Mouse (Mus musculus): ENCODE results near the gene Prkca. TPM values are rescaled to one million over a fixed set of nuclear protein-coding genes. Genes with fewer than 3 reads are reported as not detected.

The Prkca gene
- polyA plus RNA-seq, 1 experiment from 2014 or later: 4.5 TPM

GRCm38 (mm10) chr11:108171260-108171659 lies 172.5 kb downstream of the Prkca start:
- Histone ChIP-seq H3K27ac (ENCODE audit: low read depth, low read length) (no peak overlapping the region), H3K9me3 (ENCODE audit: control insufficient read depth, low read length) (no peaks in the 10 kb centered on the region), H3K4me1 (ENCODE audit: control insufficient read depth, insufficient read depth, low read length) (no peaks in the 10 kb centered on the region), H3K4me2 (no peak overlapping the region), H3K27me3 (ENCODE audit: control insufficient read depth, insufficient read depth, low read length) (no peaks in the 10 kb centered on the region), H3K9ac (ENCODE audit: low read length) (no peak overlapping the region), H3K36me3 (ENCODE audit: control insufficient read depth, insufficient read depth, low read length) (no peaks in the 10 kb centered on the region), H3K4me3 (ENCODE audit: low read depth, low read length) (no peak overlapping the region)
- DNase-seq (ENCODE audit: low spot score, missing footprints): no peak
- no peak for ATAC-seq (ENCODE audit: low FRiP score)
- 92% methylated on average over 6 of the region's 6 CpGs for WGBS

GRCm38 (mm10) chr11:108170107-108170506 lies 173.6 kb downstream of the Prkca start:
- no peaks in the 10 kb centered on the region for H3K9me3 ChIP-seq (ENCODE audit: control insufficient read depth, low read length)
- no peak overlapping the region for H3K9ac ChIP-seq (ENCODE audit: low read length)
- H3K4me1 ChIP-seq (ENCODE audit: control insufficient read depth, insufficient read depth, low read length): no peaks in the 10 kb centered on the region
- DNase-seq (ENCODE audit: low spot score, missing footprints) (no peak), ATAC-seq (ENCODE audit: low FRiP score) (no peak)
- H3K27ac ChIP-seq (ENCODE audit: low read depth, low read length): no peak overlapping the region
- no peaks in the 10 kb centered on the region for H3K27me3 ChIP-seq (ENCODE audit: control insufficient read depth, insufficient read depth, low read length)
- no peaks in the 10 kb centered on the region for H3K36me3 ChIP-seq (ENCODE audit: control insufficient read depth, insufficient read depth, low read length)
- WGBS: 90% methylated on average over 3 of the region's 3 CpGs
- H3K4me3 ChIP-seq (ENCODE audit: low read depth, low read length): no peak overlapping the region
- H3K4me2 ChIP-seq: no peak overlapping the region

DNA sequence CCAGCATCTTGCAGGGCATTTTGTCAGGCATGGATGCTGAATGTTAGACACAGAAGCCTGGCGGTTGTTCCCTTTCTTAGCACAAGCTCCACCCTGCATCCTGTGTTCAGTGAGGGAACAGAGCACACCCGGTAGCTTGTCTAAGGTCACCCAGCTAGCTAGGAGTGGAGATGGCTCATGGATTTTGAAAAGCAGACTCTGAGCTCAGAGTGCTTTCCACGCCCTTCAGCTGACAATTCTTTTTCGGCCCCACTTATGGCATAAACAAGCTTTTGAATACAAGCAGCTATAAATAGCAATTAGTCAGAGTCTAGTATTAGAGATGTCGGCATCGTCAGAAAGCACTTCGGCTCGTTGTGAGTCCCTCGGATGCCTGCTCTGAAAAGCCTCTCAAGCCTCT lies 178.0 kb downstream of the Prkca start:
- Histone ChIP-seq H3K9me3 (ENCODE audit: control insufficient read depth, low read length) (no peaks in the 10 kb centered on the region), H3K36me3 (ENCODE audit: control insufficient read depth, insufficient read depth, low read length) (no peaks in the 10 kb centered on the region), H3K4me3 (ENCODE audit: low read depth, low read length) (no peak overlapping the region), H3K4me1 (ENCODE audit: control insufficient read depth, insufficient read depth, low read length) (peaks cover 12% of the 10 kb centered on the region), H3K27ac (ENCODE audit: low read depth, low read length) (no peak overlapping the region), H3K4me2 (no peak overlapping the region), H3K9ac (ENCODE audit: low read length) (no peak overlapping the region), H3K27me3 (ENCODE audit: control insufficient read depth, insufficient read depth, low read length) (no peaks in the 10 kb centered on the region)
- no peak for ATAC-seq (ENCODE audit: low FRiP score)
- DNase-seq (ENCODE audit: low spot score, missing footprints): no peak
- 85% methylated on average over 9 of the region's 9 CpGs for WGBS

GRCm38 (mm10) chr11:108162639-108163038 lies 181.1 kb downstream of the Prkca start:
- H3K4me3 ChIP-seq (ENCODE audit: low read depth, low read length): no peak overlapping the region
- ATAC-seq (ENCODE audit: low FRiP score) (peak; percentile 30; the same call in 1 of the 2 replicates), DNase-seq (ENCODE audit: low spot score, missing footprints) (no peak)
- no peaks in the 10 kb centered on the region for H3K9me3 ChIP-seq (ENCODE audit: control insufficient read depth, low read length)
- H3K4me2 ChIP-seq: no peak overlapping the region
- H3K36me3 ChIP-seq (ENCODE audit: control insufficient read depth, insufficient read depth, low read length): no peaks in the 10 kb centered on the region
- H3K27me3 ChIP-seq (ENCODE audit: control insufficient read depth, insufficient read depth, low read length): no peaks in the 10 kb centered on the region
- no peak overlapping the region for H3K9ac ChIP-seq (ENCODE audit: low read length)
- H3K4me1 ChIP-seq (ENCODE audit: control insufficient read depth, insufficient read depth, low read length): peaks cover 12% of the 10 kb centered on the region
- WGBS: 97% methylated on average over 1 of the region's 1 CpGs
- H3K27ac ChIP-seq (ENCODE audit: low read depth, low read length): peak overlapping the region; percentile 68

- WGBS: 33% methylated on average over 4 of the region's 4 CpGs
- ATAC-seq (ENCODE audit: low FRiP score): peak; percentile 58; the same call in 1 of the 2 replicates
- H3K9me3 ChIP-seq (ENCODE audit: control insufficient read depth, low read length): no peaks in the 10 kb centered on the region
- peaks cover 12% of the 10 kb centered on the region for H3K4me1 ChIP-seq (ENCODE audit: control insufficient read depth, insufficient read depth, low read length)
- no peak overlapping the region for H3K4me2 ChIP-seq
- H3K4me3 ChIP-seq (ENCODE audit: low read depth, low read length): no peak overlapping the region
- no peak for DNase-seq (ENCODE audit: low spot score, missing footprints)
- H3K27ac ChIP-seq (ENCODE audit: low read depth, low read length): peak overlapping the region; percentile 68
- H3K9ac ChIP-seq (ENCODE audit: low read length): peak overlapping the region; percentile 26; the same call in 1 of the 2 replicates
- no peaks in the 10 kb centered on the region for H3K36me3 ChIP-seq (ENCODE audit: control insufficient read depth, insufficient read depth, low read length)
- no peaks in the 10 kb centered on the region for H3K27me3 ChIP-seq (ENCODE audit: control insufficient read depth, insufficient read depth, low read length)
These were observed 181.6 kb downstream of the Prkca start for GRCm38 (mm10) chr11:108162110-108162509.

DNA sequence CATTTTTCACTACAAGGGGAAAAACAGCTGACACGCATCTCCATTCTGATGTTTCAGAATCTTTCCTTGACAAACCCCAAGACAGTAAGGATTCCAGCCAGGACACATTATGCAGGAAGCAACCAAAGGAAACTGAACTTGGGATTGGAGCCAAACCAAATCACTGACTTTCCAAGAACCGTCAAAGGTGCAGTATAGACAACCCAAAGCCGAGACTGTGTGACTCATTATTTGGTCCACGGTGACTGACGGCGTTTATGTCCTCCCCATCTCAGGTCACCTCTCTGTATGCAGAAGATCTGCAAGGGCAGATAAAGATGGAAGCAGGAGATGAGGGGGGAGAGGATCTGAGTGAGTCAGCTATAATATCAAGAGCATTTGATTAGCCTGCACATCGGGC lies 183.7 kb downstream of the Prkca start:
- H3K27me3 ChIP-seq (ENCODE audit: control insufficient read depth, insufficient read depth, low read length): no peaks in the 10 kb centered on the region
- no peak overlapping the region for H3K9ac ChIP-seq (ENCODE audit: low read length)
- no peak overlapping the region for H3K4me2 ChIP-seq
- ATAC-seq (ENCODE audit: low FRiP score) (no peak), DNase-seq (ENCODE audit: low spot score, missing footprints) (no peak)
- H3K4me3 ChIP-seq (ENCODE audit: low read depth, low read length): no peak overlapping the region
- H3K27ac ChIP-seq (ENCODE audit: low read depth, low read length): no peak overlapping the region
- no peaks in the 10 kb centered on the region for H3K36me3 ChIP-seq (ENCODE audit: control insufficient read depth, insufficient read depth, low read length)
- peaks cover 12% of the 10 kb centered on the region for H3K4me1 ChIP-seq (ENCODE audit: control insufficient read depth, insufficient read depth, low read length)
- no peaks in the 10 kb centered on the region for H3K9me3 ChIP-seq (ENCODE audit: control insufficient read depth, low read length)
- 93% methylated on average over 7 of the region's 7 CpGs for WGBS

GRCm38 (mm10) chr11:108158046-108158445 lies 185.7 kb downstream of the Prkca start:
- 92% methylated on average over 3 of the region's 3 CpGs for WGBS
- DNase-seq (ENCODE audit: low spot score, missing footprints) (no peak), ATAC-seq (ENCODE audit: low FRiP score) (no peak)
- no peaks in the 10 kb centered on the region for H3K27me3 ChIP-seq (ENCODE audit: control insufficient read depth, insufficient read depth, low read length)
- H3K4me2 ChIP-seq: no peak overlapping the region
- no peaks in the 10 kb centered on the region for H3K9me3 ChIP-seq (ENCODE audit: control insufficient read depth, low read length)
- H3K36me3 ChIP-seq (ENCODE audit: control insufficient read depth, insufficient read depth, low read length): no peaks in the 10 kb centered on the region
- H3K4me3 ChIP-seq (ENCODE audit: low read depth, low read length): no peak overlapping the region
- H3K9ac ChIP-seq (ENCODE audit: low read length): no peak overlapping the region
- H3K4me1 ChIP-seq (ENCODE audit: control insufficient read depth, insufficient read depth, low read length): peaks cover 12% of the 10 kb centered on the region
- no peak overlapping the region for H3K27ac ChIP-seq (ENCODE audit: low read depth, low read length)

DNA sequence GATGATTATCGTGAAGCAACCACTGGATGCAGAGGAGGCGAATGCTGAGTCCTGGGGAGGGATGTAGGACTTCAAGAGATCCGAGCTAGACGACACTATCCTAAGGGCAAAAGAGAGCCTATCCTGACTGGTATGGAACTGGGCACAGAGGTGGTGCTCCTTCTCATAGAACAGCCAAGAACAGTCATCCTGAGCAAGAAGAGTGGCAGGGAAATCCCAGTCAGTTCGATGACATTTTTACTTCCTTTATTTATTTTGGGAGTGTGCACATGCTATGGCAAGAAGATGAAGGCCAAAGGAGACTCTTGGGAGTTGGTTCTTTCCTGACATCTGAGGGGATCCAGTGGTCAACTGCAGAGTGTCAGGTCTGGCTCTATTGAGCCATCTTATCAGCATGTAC lies 186.7 kb downstream of the Prkca start:
- no peak for ATAC-seq (ENCODE audit: low FRiP score)
- WGBS: 92% methylated on average over 5 of the region's 5 CpGs
- no peak for DNase-seq (ENCODE audit: low spot score, missing footprints)
- no peak overlapping the region for H3K9ac ChIP-seq (ENCODE audit: low read length)
- no peaks in the 10 kb centered on the region for H3K27me3 ChIP-seq (ENCODE audit: control insufficient read depth, insufficient read depth, low read length)
- no peak overlapping the region for H3K4me3 ChIP-seq (ENCODE audit: low read depth, low read length)
- H3K9me3 ChIP-seq (ENCODE audit: control insufficient read depth, low read length): no peaks in the 10 kb centered on the region
- H3K36me3 ChIP-seq (ENCODE audit: control insufficient read depth, insufficient read depth, low read length): no peaks in the 10 kb centered on the region
- H3K4me2 ChIP-seq: no peak overlapping the region
- peaks cover 2% of the 10 kb centered on the region; the same call in 1 of the 2 replicates for H3K4me1 ChIP-seq (ENCODE audit: control insufficient read depth, insufficient read depth, low read length)
- H3K27ac ChIP-seq (ENCODE audit: low read depth, low read length): no peak overlapping the region

DNA sequence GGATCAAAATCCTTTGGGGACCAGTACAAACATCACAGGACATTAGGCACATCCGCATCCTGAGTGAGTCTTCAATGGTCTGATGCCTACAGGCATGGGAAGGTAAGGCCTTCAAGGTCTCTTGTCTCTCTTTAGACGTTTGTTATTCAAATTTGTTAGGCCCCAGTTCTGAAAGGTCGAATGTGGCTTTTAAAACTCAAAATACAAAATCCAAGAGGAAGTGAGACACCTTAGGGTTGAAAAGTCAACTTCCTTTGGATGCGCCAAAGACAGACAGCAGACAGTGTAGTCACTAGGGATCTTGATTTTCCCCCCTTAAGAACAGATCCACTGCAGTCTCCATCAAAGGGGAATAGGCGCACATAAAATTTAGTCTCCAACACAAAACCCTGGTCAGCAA lies 187.6 kb downstream of the Prkca start:
- Histone ChIP-seq H3K4me2 (no peak overlapping the region), H3K4me3 (ENCODE audit: low read depth, low read length) (no peak overlapping the region), H3K9ac (ENCODE audit: low read length) (no peak overlapping the region), H3K9me3 (ENCODE audit: control insufficient read depth, low read length) (no peaks in the 10 kb centered on the region), H3K4me1 (ENCODE audit: control insufficient read depth, insufficient read depth, low read length) (no peaks in the 10 kb centered on the region), H3K36me3 (ENCODE audit: control insufficient read depth, insufficient read depth, low read length) (no peaks in the 10 kb centered on the region), H3K27me3 (ENCODE audit: control insufficient read depth, insufficient read depth, low read length) (no peaks in the 10 kb centered on the region), H3K27ac (ENCODE audit: low read depth, low read length) (no peak overlapping the region)
- no peak for ATAC-seq (ENCODE audit: low FRiP score)
- 81% methylated on average over 5 of the region's 5 CpGs for WGBS
- no peak for DNase-seq (ENCODE audit: low spot score, missing footprints)

Data from midbrain, embryonic 11.5 days (tissue).